Mouse (Mus musculus): Measurements from ENCODE around the gene Wscd2.

- TF ChIP-seq POLR2A (IDR thresholded peaks at IDR 0.05; ENCODE audit: control insufficient read depth, low read depth, low read length), result no peak
- TF ChIP-seq CTCF (IDR thresholded peaks at IDR 0.05; ENCODE audit: control insufficient read depth, insufficient read depth, insufficient replicate concordance, low read depth, low read length), result no peak
Observed at GRCm38 (mm10) chr5:113541196-113541595, 51.1 kb downstream of the Wscd2 start.

Data from testis, adult 2 months (tissue).